12 mouse cellular contexts compared by ENCODE assay signal in the genomic region with DNA sequence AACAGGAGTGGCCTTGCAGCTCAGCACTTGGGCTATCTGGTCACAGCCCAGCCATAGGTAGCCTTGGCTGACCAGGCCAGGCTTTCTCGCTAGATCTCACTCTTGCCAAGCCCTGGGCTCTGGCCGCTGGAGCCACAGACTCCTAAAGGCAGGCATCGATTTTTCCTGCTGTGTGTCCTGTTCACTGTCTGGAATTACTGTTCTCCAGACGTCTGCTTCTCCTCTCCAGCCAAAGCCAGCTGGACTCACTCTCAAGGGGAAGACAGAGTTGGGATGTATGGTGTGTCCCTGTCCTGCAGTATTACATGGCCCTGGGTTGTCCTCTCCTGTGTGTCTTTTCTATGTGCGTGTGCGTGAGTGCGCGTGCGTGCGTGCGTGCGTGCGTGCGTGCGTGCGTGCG. TPM values are rescaled to one million over a fixed set of nuclear protein-coding genes. Genes with fewer than 3 reads are reported as not detected.
DNase-seq lines count a peak whose midpoint lies in the region; ATAC-seq lines count a peak whose summit lies in the region.
"Had no signal": no experiment of that assay in that cellular context is flagged by ENCODE, and none has a peak within 500 bp of the region (broad histone marks: within the 10 kb centered on the region; RNA-seq: fewer than 3 reads in every experiment).

No protein-coding gene starts in this region.

- no peak overlapping the region for H3K4me3 ChIP-seq in heart, embryonic 13.5 days
- H3K4me3 ChIP-seq in forebrain, embryonic 15.5 days = no peak overlapping the region
- H3K4me3 ChIP-seq in midbrain, embryonic 12.5 days = no peak overlapping the region
- H3K4me3 ChIP-seq: erythroblast, embryonic 14.5 days had no signal

- peaks cover 31% of the 10 kb centered on the region for H3K4me1 ChIP-seq in heart, embryonic 13.5 days
- H3K4me1 ChIP-seq in forebrain, embryonic 15.5 days = peaks cover 33% of the 10 kb centered on the region
- H3K4me1 ChIP-seq in midbrain, embryonic 12.5 days = peaks cover 36% of the 10 kb centered on the region

- 74% methylated on average over 17 of the region's 17 CpGs for WGBS in heart, embryonic 13.5 days
- WGBS in forebrain, embryonic 15.5 days = 76% methylated on average over 17 of the region's 17 CpGs
- WGBS in midbrain, embryonic 12.5 days = 69% methylated on average over 17 of the region's 17 CpGs

- peak overlapping the region; percentile 28; the same call in 1 of the 2 replicates for H3K9ac ChIP-seq in heart, embryonic 13.5 days
- H3K9ac ChIP-seq in forebrain, embryonic 15.5 days (replicated peaks) = no peak overlapping the region
- no peak overlapping the region for H3K9ac ChIP-seq in midbrain, embryonic 12.5 days (replicated peaks)

- intact Hi-C loops in heart, postnatal 36 days (cut with DNase I) = no loop called here
- intact Hi-C loops in gastrocnemius, postnatal 14 days (cut with DNase I; ENCODE audit: low total_unique reads) = loop anchor here (5.0 kb wide), 1 partner anchor 44 kb away; no protein-coding TSS in a partner anchor

- no peak overlapping the region for H3K4me2 ChIP-seq in heart, embryonic 13.5 days
- no peak overlapping the region for H3K4me2 ChIP-seq in forebrain, embryonic 15.5 days (replicated peaks)
- H3K4me2 ChIP-seq in midbrain, embryonic 12.5 days (replicated peaks) = no peak overlapping the region
- H3K4me2 ChIP-seq: liver, embryonic 11.5 days had no signal

- 0 out of 2 replicates have a peak overlapping the region, but pooled peaks have one; percentile 29 for H3K27ac ChIP-seq in heart, embryonic 13.5 days (replicated peaks)
- peak overlapping the region; percentile 85; the same call in 1 of the 2 replicates for H3K27ac ChIP-seq in forebrain, embryonic 15.5 days (replicated peaks)
- peak overlapping the region; percentile 43 for H3K27ac ChIP-seq in midbrain, embryonic 12.5 days (replicated peaks)

- H3K36me3 ChIP-seq in heart, embryonic 13.5 days = no peaks in the 10 kb centered on the region
- no peaks in the 10 kb centered on the region for H3K36me3 ChIP-seq in forebrain, embryonic 15.5 days
- H3K36me3 ChIP-seq in midbrain, embryonic 12.5 days = no peaks in the 10 kb centered on the region

- no peaks in the 10 kb centered on the region; the same call in 1 of the 2 replicates for H3K27me3 ChIP-seq in heart, embryonic 13.5 days (replicated peaks)
- no peaks in the 10 kb centered on the region for H3K27me3 ChIP-seq in forebrain, embryonic 15.5 days
- H3K27me3 ChIP-seq in midbrain, embryonic 12.5 days = peaks cover 12% of the 10 kb centered on the region

- ATAC-seq in heart, embryonic 13.5 days (ENCODE audit: extremely low read depth, insufficient number of reproducible peaks, low FRiP score, low TSS enrichment) = no peak
- peak; percentile 33; the same call in 1 of the 2 replicates for ATAC-seq in forebrain, embryonic 15.5 days (replicated peaks)
- ATAC-seq in midbrain, embryonic 12.5 days (ENCODE audit: low FRiP score, low read depth) = no peak

- no peak for DNase-seq in heart, postnatal 36 days
- peak; percentile 91 for DNase-seq in MN1 (ENCODE audit: low spot score)
- DNase-seq in gastrocnemius, postnatal 14 days = no peak
- no peak for DNase-seq in urinary bladder, postnatal 36 days (ENCODE audit: low spot score in 2 of 2)
- DNase-seq in layer of hippocampus, adult 8-10 months (ENCODE audit: low spot score in 2 of 2) = no peak
- DNase-seq: cerebellum, adult 11 months; kidney, postnatal 14 days had no signal

- no peaks in the 10 kb centered on the region for H3K9me3 ChIP-seq in heart, embryonic 13.5 days
- no peaks in the 10 kb centered on the region for H3K9me3 ChIP-seq in forebrain, embryonic 15.5 days
- H3K9me3 ChIP-seq in midbrain, embryonic 12.5 days = no peaks in the 10 kb centered on the region

RNA-seq across cellular contexts. Expression of a gene that starts 50.4 kb away (rescaled TPM):
- 4.0 TPM in 2 replicates for polyA plus RNA-seq in heart, embryonic 13.5 days (2015; fragmentation: Nextera tagmentation; extraction: Ambion mirVana)
- total RNA-seq in heart, postnatal 36 days (2021) = 1 to 10 TPM; 4.7 to 8.1 TPM
- 82.4 and 103 TPM in 2 replicates for polyA plus RNA-seq in forebrain, embryonic 15.5 days (2015; fragmentation: Nextera tagmentation; extraction: Ambion mirVana)
- polyA plus RNA-seq in midbrain, embryonic 12.5 days (2016; fragmentation: Nextera tagmentation; extraction: Ambion mirVana) = 21.9 and 22.0 TPM in 2 replicates
- 1 to 10 TPM; 3.2 to 3.6 TPM for total RNA-seq in gastrocnemius, postnatal 14 days (2021)
- 100 to 1,000 TPM; 584 to 717 (median 649) TPM for total RNA-seq in layer of hippocampus, adult 8-10 months (2022)

Comparison
In these comparisons a context has a peak if more than half of its experiments do, and no peak if none do; other contexts are left out.
1. H3K27ac ChIP-seq: peak in every context shown above with its lines; median percentile 85 in forebrain, embryonic 15.5 days; 43 in midbrain, embryonic 12.5 days; 29 in heart, embryonic 13.5 days.
2. RNA of a gene that starts 50.4 kb away (total RNA-seq): 584 to 717 TPM in layer of hippocampus, adult 8-10 months; 4.7 to 8.1 TPM in heart, postnatal 36 days and 3.2 to 3.6 TPM in gastrocnemius, postnatal 14 days; every median in the first group is over 10 times any median in the second.